Mouse (Mus musculus): Measurements from ENCODE around the gene Ddost. TPM values are rescaled to one million over a fixed set of nuclear protein-coding genes. Genes with fewer than 3 reads are reported as not detected.
"Not testable (repeated sequence)": the region's sequence is repeated elsewhere in the genome, so short reads cannot be mapped to it uniquely, and the experiment has no call there.

The Ddost gene
- polyA plus RNA-seq, 1 experiment, result 204 TPM

- TF ChIP-seq MYOG (IDR thresholded peaks at IDR 0.05; ENCODE audit: control insufficient read depth, extremely low read depth, insufficient read length) (no peak), MAX (IDR thresholded peaks at IDR 0.05) (peak; percentile 13), USF1 (IDR thresholded peaks at IDR 0.05; ENCODE audit: low read depth) (no peak), CTCF (IDR thresholded peaks at IDR 0.05; ENCODE audit: control insufficient read depth, insufficient read depth, insufficient read length) (peak; percentile 4), CEBPB (IDR thresholded peaks at IDR 0.05; ENCODE audit: low read depth) (peak; percentile 56), MYOD1 (IDR thresholded peaks at IDR 0.05; ENCODE audit: control insufficient read depth, insufficient read length, low read depth) (no peak), FOSL1 (IDR thresholded peaks at IDR 0.05; ENCODE audit: insufficient read depth, low read length, poor library complexity, severe bottlenecking) (no peak)
- peak overlapping the region; percentile 73 for H3ac ChIP-seq (ENCODE audit: control insufficient read depth, insufficient read length, low read depth)
- peak overlapping the region; percentile 71 for H3K4me3 ChIP-seq (ENCODE audit: insufficient read depth, poor library complexity, severe bottlenecking)
- no peaks in the 10 kb centered on the region for H3K79me2 ChIP-seq (ENCODE audit: control insufficient read depth, insufficient read depth)
- H3K36me3 ChIP-seq (ENCODE audit: control insufficient read depth, insufficient read depth), result no peaks in the 10 kb centered on the region
- H3K79me3 ChIP-seq (ENCODE audit: low read depth), result no peaks in the 10 kb centered on the region
- no peaks in the 10 kb centered on the region for H3K27me3 ChIP-seq (ENCODE audit: control insufficient read depth, insufficient read depth, insufficient read length)
Observed at GRCm38 (mm10) chr4:138325466-138326076, 21.0 kb downstream of the Ddost start.

GRCm38 (mm10) chr4:138326077-138326695, 21.7 kb downstream of the Ddost start, which contains the start of gene Pink1:
Pink1 (minus strand) TSS chr4:138326307.
- H3K79me2 ChIP-seq (ENCODE audit: control insufficient read depth, insufficient read depth), result no peaks in the 10 kb centered on the region
- no peaks in the 10 kb centered on the region for H3K36me3 ChIP-seq (ENCODE audit: control insufficient read depth, insufficient read depth)
- peak; percentile 99 for TF ChIP-seq CTCF (IDR thresholded peaks at IDR 0.05; ENCODE audit: control insufficient read depth, insufficient read depth, insufficient read length)
- no peak for TF ChIP-seq MAX (IDR thresholded peaks at IDR 0.05)
- no peaks in the 10 kb centered on the region for H3K79me3 ChIP-seq (ENCODE audit: low read depth)
- H3K27me3 ChIP-seq (ENCODE audit: control insufficient read depth, insufficient read depth, insufficient read length), result no peaks in the 10 kb centered on the region
- peak within 1 kb of the TSS; percentile 73 for H3ac ChIP-seq (ENCODE audit: control insufficient read depth, insufficient read length, low read depth)
- peak within 1 kb of the TSS; percentile 71 for H3K4me3 ChIP-seq (ENCODE audit: insufficient read depth, poor library complexity, severe bottlenecking)

- not testable (repeated sequence) for H3K79me2 ChIP-seq (ENCODE audit: control insufficient read depth, insufficient read depth); H3K36me3 ChIP-seq (ENCODE audit: control insufficient read depth, insufficient read depth); H3ac ChIP-seq (ENCODE audit: control insufficient read depth, insufficient read length, low read depth); H3K27me3 ChIP-seq (ENCODE audit: control insufficient read depth, insufficient read depth, insufficient read length); H3K79me3 ChIP-seq (ENCODE audit: low read depth); H3K4me3 ChIP-seq (ENCODE audit: insufficient read depth, poor library complexity, severe bottlenecking)
Observed at GRCm38 (mm10) chr4:138327155-138327554, 22.6 kb downstream of the Ddost start.

DNA sequence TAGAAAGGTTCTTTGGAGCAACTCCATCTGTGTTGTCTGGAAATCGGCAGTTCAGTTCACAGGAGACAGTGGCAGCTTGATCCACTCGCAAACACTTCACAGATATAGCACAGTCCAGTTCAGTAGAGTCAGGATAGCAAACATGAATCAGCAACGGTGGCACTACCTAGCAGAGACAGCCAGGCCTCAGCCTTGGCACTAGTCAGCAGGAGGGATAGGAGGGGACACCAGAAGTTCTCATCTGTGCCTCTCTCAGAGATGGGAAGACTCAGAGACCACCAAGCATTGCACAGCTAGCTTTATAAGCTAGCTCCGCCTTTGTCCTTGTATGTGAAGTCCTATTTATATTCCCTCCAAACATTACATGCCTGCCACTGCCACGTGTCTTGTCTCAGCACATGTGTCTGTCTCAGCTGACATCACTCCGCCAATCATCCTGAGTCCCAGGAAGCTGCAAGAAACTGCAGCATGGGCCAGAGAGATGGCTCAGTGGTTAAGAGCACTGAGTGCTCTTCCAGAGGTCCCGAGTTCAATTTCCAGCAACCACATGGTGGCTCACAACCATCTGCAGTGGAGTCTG, 23.5 kb downstream of the Ddost start:
- no peaks in the 10 kb centered on the region for H3K36me3 ChIP-seq (ENCODE audit: control insufficient read depth, insufficient read depth)
- H3K79me3 ChIP-seq (ENCODE audit: low read depth), result no peaks in the 10 kb centered on the region
- H3K27me3 ChIP-seq (ENCODE audit: control insufficient read depth, insufficient read depth, insufficient read length), result no peaks in the 10 kb centered on the region
- no peaks in the 10 kb centered on the region for H3K79me2 ChIP-seq (ENCODE audit: control insufficient read depth, insufficient read depth)
- no peak overlapping the region for H3K4me3 ChIP-seq (ENCODE audit: insufficient read depth, poor library complexity, severe bottlenecking)
- no peak overlapping the region for H3ac ChIP-seq (ENCODE audit: control insufficient read depth, insufficient read length, low read depth)
- no peak for TF ChIP-seq CTCF (IDR thresholded peaks at IDR 0.05; ENCODE audit: control insufficient read depth, insufficient read depth, insufficient read length)
- TF ChIP-seq FOSL1 (IDR thresholded peaks at IDR 0.05; ENCODE audit: insufficient read depth, low read length, poor library complexity, severe bottlenecking), result no peak
- TF ChIP-seq CEBPB (IDR thresholded peaks at IDR 0.05; ENCODE audit: low read depth), result no peak
- no peak for TF ChIP-seq MAX (IDR thresholded peaks at IDR 0.05)
- no peak for TF ChIP-seq MYOG (IDR thresholded peaks at IDR 0.05; ENCODE audit: control insufficient read depth, extremely low read depth, insufficient read length)
- TF ChIP-seq USF1 (IDR thresholded peaks at IDR 0.05; ENCODE audit: low read depth), result no peak
- no peak for TF ChIP-seq MYOD1 (IDR thresholded peaks at IDR 0.05; ENCODE audit: control insufficient read depth, insufficient read length, low read depth)

GRCm38 (mm10) chr4:138330264-138330671, 25.7 kb downstream of the Ddost start:
- H3K27me3 ChIP-seq (ENCODE audit: control insufficient read depth, insufficient read depth, insufficient read length), result no peaks in the 10 kb centered on the region
- TF ChIP-seq FOSL1 (IDR thresholded peaks at IDR 0.05; ENCODE audit: insufficient read depth, low read length, poor library complexity, severe bottlenecking), result no peak
- no peak for TF ChIP-seq MAX (IDR thresholded peaks at IDR 0.05)
- TF ChIP-seq MYOD1 (IDR thresholded peaks at IDR 0.05; ENCODE audit: control insufficient read depth, insufficient read length, low read depth), result no peak
- no peak for TF ChIP-seq CEBPB (IDR thresholded peaks at IDR 0.05; ENCODE audit: low read depth)
- TF ChIP-seq CTCF (IDR thresholded peaks at IDR 0.05; ENCODE audit: control insufficient read depth, insufficient read depth, insufficient read length), result no peak
- no peak for TF ChIP-seq USF1 (IDR thresholded peaks at IDR 0.05; ENCODE audit: low read depth)
- no peak for TF ChIP-seq MYOG (IDR thresholded peaks at IDR 0.05; ENCODE audit: control insufficient read depth, extremely low read depth, insufficient read length)

DNA sequence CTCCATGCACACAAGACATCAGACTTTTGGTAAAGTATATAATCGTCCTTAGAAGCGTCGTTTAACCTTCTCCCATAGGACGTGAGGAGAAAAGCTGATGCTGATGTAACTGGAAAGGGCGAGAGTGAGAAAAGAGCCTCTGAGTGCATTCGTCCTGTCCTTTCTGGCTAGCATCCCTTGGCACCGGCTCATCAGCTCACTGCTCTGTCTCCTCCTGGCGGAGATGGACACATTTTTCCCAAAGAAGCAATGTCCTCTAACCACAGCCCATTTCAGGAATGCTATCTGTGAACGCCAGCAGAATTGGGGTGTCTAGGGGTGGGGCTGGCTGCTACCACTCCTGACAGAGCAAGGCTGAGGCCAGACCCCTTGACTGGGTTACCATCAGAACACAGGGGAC, 27.1 kb downstream of the Ddost start:
- Histone ChIP-seq H3K79me3 (ENCODE audit: low read depth) (no peaks in the 10 kb centered on the region), H3K27me3 (ENCODE audit: control insufficient read depth, insufficient read depth, insufficient read length) (no peaks in the 10 kb centered on the region), H3K4me3 (ENCODE audit: insufficient read depth, poor library complexity, severe bottlenecking) (no peak overlapping the region), H3K79me2 (ENCODE audit: control insufficient read depth, insufficient read depth) (no peaks in the 10 kb centered on the region), H3ac (ENCODE audit: control insufficient read depth, insufficient read length, low read depth) (no peak overlapping the region), H3K36me3 (ENCODE audit: control insufficient read depth, insufficient read depth) (no peaks in the 10 kb centered on the region)
- no peak for TF ChIP-seq MAX (IDR thresholded peaks at IDR 0.05)
- TF ChIP-seq CEBPB (IDR thresholded peaks at IDR 0.05; ENCODE audit: low read depth), result no peak
- TF ChIP-seq CTCF (IDR thresholded peaks at IDR 0.05; ENCODE audit: control insufficient read depth, insufficient read depth, insufficient read length), result no peak
- TF ChIP-seq MYOD1 (IDR thresholded peaks at IDR 0.05; ENCODE audit: control insufficient read depth, insufficient read length, low read depth), result no peak
- TF ChIP-seq MYOG (IDR thresholded peaks at IDR 0.05; ENCODE audit: control insufficient read depth, extremely low read depth, insufficient read length), result no peak
- no peak for TF ChIP-seq USF1 (IDR thresholded peaks at IDR 0.05; ENCODE audit: low read depth)
- no peak for TF ChIP-seq FOSL1 (IDR thresholded peaks at IDR 0.05; ENCODE audit: insufficient read depth, low read length, poor library complexity, severe bottlenecking)

More at GRCm38 (mm10) chr4:138330264-138330671, 25.7 kb downstream of the Ddost start:
- Histone ChIP-seq H3ac (ENCODE audit: control insufficient read depth, insufficient read length, low read depth) (no peak overlapping the region), H3K36me3 (ENCODE audit: control insufficient read depth, insufficient read depth) (no peaks in the 10 kb centered on the region), H3K79me2 (ENCODE audit: control insufficient read depth, insufficient read depth) (no peaks in the 10 kb centered on the region), H3K4me3 (ENCODE audit: insufficient read depth, poor library complexity, severe bottlenecking) (no peak overlapping the region), H3K79me3 (ENCODE audit: low read depth) (no peaks in the 10 kb centered on the region)

All from C2C12 (cell line).